Mouse (Mus musculus): ENCODE measurements around the gene Gm42715.
"Not testable (repeated sequence)": the region's sequence is repeated elsewhere in the genome, so short reads cannot be mapped to it uniquely, and the experiment has no call there.

Gene Gm42715
- long read RNA-seq, experiment 1, partial matches to known transcripts: 0 of 3 reads
- long read RNA-seq, experiment 1, other reads (novel, unspliced or antisense): 3 of 3 reads
- long read RNA-seq, experiment 2, partial matches to known transcripts: 0 of 2 reads
- long read RNA-seq, experiment 2, other reads (novel, unspliced or antisense): 2 of 2 reads

- intact Hi-C loops (cut with DNase I): no loop called here
These were observed at the start of gene Gm42715 for GRCm38 (mm10) chr7:127519284-127519683. Gm42715 (plus strand) TSS chr7:127519584.

GRCm38 (mm10) chr7:127470011-127470715 is 49.2 kb upstream of the Gm42715 start:
- intact Hi-C loops (cut with DNase I): no loop called here

- intact Hi-C loops (cut with DNase I): no loop called here
These were observed 48.4 kb upstream of the Gm42715 start for GRCm38 (mm10) chr7:127470743-127471645.

- intact Hi-C loops (cut with DNase I): no loop called here
These were observed 47.8 kb upstream of the Gm42715 start for GRCm38 (mm10) chr7:127471646-127472010.

- intact Hi-C loops (cut with DNase I): no loop called here
These were observed 47.3 kb upstream of the Gm42715 start for GRCm38 (mm10) chr7:127472060-127472459.

GRCm38 (mm10) chr7:127473705-127474104 is 45.7 kb upstream of the Gm42715 start:
- intact Hi-C loops (cut with DNase I): no loop called here

GRCm38 (mm10) chr7:127474378-127475070 is 44.9 kb upstream of the Gm42715 start:
- intact Hi-C loops (cut with DNase I): no loop called here

GRCm38 (mm10) chr7:127475186-127475740 is 44.1 kb upstream of the Gm42715 start:
- intact Hi-C loops (cut with DNase I): no loop called here

GRCm38 (mm10) chr7:127476336-127476735 is 43.0 kb upstream of the Gm42715 start:
- intact Hi-C loops (cut with DNase I): no loop called here

GRCm38 (mm10) chr7:127476855-127477254 is 42.5 kb upstream of the Gm42715 start:
- intact Hi-C loops (cut with DNase I): no loop called here

- intact Hi-C loops (cut with DNase I): no loop called here
These were observed 41.4 kb upstream of the Gm42715 start for GRCm38 (mm10) chr7:127477687-127478634.

GRCm38 (mm10) chr7:127478635-127479317 is 40.6 kb upstream of the Gm42715 start, which contains the start of gene Fbrs:
Fbrs (plus strand) TSS chr7:127479199.
- intact Hi-C loops (cut with DNase I): no loop called here

GRCm38 (mm10) chr7:127479318-127480225 is 39.8 kb upstream of the Gm42715 start:
- intact Hi-C loops (cut with DNase I): no loop called here

- intact Hi-C loops (cut with DNase I): no loop called here
These were observed 39.1 kb upstream of the Gm42715 start for GRCm38 (mm10) chr7:127480321-127480720.

GRCm38 (mm10) chr7:127485416-127485815 is 34.0 kb upstream of the Gm42715 start:
- intact Hi-C loops (cut with DNase I): no loop called here

GRCm38 (mm10) chr7:127488364-127488763 is 31.0 kb upstream of the Gm42715 start:
- intact Hi-C loops (cut with DNase I): not testable (repeated sequence)

GRCm38 (mm10) chr7:127489982-127490381 is 29.4 kb upstream of the Gm42715 start:
- intact Hi-C loops (cut with DNase I): no loop called here

- intact Hi-C loops (cut with DNase I): no loop called here
These were observed 27.5 kb upstream of the Gm42715 start for GRCm38 (mm10) chr7:127491846-127492245.
